Mouse (Mus musculus) cerebellum, adult 11-12 months (tissue): Measurements from ENCODE around the gene A930017K11Rik.

Experiments used
- DNase-seq: peaks from one replicate; pipeline ENCODE4 v3.0.0; 2022

A930017K11Rik gene

GRCm38 (mm10) chr17:25922120-25922519 is 30.2 kb downstream of the A930017K11Rik start:
- DNase-seq: peak; percentile 72

GRCm38 (mm10) chr17:25919786-25920642 is 32.4 kb downstream of the A930017K11Rik start:
- DNase-seq: peak; percentile 100

- no peak for DNase-seq
Observed at GRCm38 (mm10) chr17:25919144-25919785, 33.1 kb downstream of the A930017K11Rik start, which contains the start of gene Rab40c. Gene Rab40c (minus strand): TSS chr17:25919727.

- no peak for DNase-seq
Observed at GRCm38 (mm10) chr17:25918037-25918750, 34.2 kb downstream of the A930017K11Rik start.

GRCm38 (mm10) chr17:25916931-25917647 is 35.3 kb downstream of the A930017K11Rik start:
- DNase-seq: no peak

- peak; percentile 49 for DNase-seq
Observed at GRCm38 (mm10) chr17:25914295-25914694, 38.1 kb downstream of the A930017K11Rik start.

- DNase-seq: no peak
Observed at GRCm38 (mm10) chr17:25913877-25914275, 38.5 kb downstream of the A930017K11Rik start.

GRCm38 (mm10) chr17:25913186-25913876 is 39.0 kb downstream of the A930017K11Rik start:
- DNase-seq: peak; percentile 82

- DNase-seq: peak; percentile 84
Observed at GRCm38 (mm10) chr17:25911816-25912215, 40.5 kb downstream of the A930017K11Rik start.

- no peak for DNase-seq
Observed at GRCm38 (mm10) chr17:25907640-25908039, 44.7 kb downstream of the A930017K11Rik start.

- DNase-seq: no peak
Observed at GRCm38 (mm10) chr17:25903061-25903460, 49.3 kb downstream of the A930017K11Rik start.

- no peak for DNase-seq
Observed at GRCm38 (mm10) chr17:25900193-25900592, 52.2 kb downstream of the A930017K11Rik start.
